ENCODE assay signal across 7 mouse cellular contexts in genomic region chr19:19111428-19112170, GRCm38 (mm10). TPM values are rescaled to one million over a fixed set of nuclear protein-coding genes. Genes with fewer than 3 reads are reported as not detected.
A peak's percentile ranks its signal among the peaks of the same experiment; 100 is the strongest.
DNase-seq lines count a peak whose midpoint lies in the region; ATAC-seq and TF ChIP-seq lines count a peak whose summit lies in the region.

No protein-coding gene starts in this region.

- peak overlapping the region; percentile 91 for H3K4me3 ChIP-seq in megakaryocyte, embryonic 14.5 days (replicated peaks)
- peak overlapping the region; percentile 64 for H3K4me3 ChIP-seq in forebrain, embryonic 10.5 days
- H3K4me3 ChIP-seq in kidney, postnatal 0 days (replicated peaks; ENCODE audit: low read depth, low read length) = peak overlapping the region; percentile 43
- peak overlapping the region; percentile 63 for H3K4me3 ChIP-seq in neural tube, embryonic 15.5 days (replicated peaks)

- H3K9ac ChIP-seq in kidney, postnatal 0 days (ENCODE audit: low read depth, low read length) = no peak overlapping the region
- peak overlapping the region; percentile 32; the same call in 1 of the 2 replicates for H3K9ac ChIP-seq in neural tube, embryonic 15.5 days (replicated peaks)

- peak overlapping the region; percentile 83 for H3K4me2 ChIP-seq in kidney, postnatal 0 days (ENCODE audit: low read length)
- H3K4me2 ChIP-seq in neural tube, embryonic 15.5 days = peak overlapping the region; percentile 94

- H3K4me1 ChIP-seq in megakaryocyte, embryonic 14.5 days = peaks cover 33% of the 10 kb centered on the region
- peaks cover 26% of the 10 kb centered on the region for H3K4me1 ChIP-seq in forebrain, embryonic 10.5 days
- peaks cover 8% of the 10 kb centered on the region for H3K4me1 ChIP-seq in kidney, postnatal 0 days (replicated peaks; ENCODE audit: insufficient read depth, low read length)
- peaks cover 33% of the 10 kb centered on the region for H3K4me1 ChIP-seq in neural tube, embryonic 15.5 days

- no peak for TF ChIP-seq CTCF in kidney, postnatal 0 days (IDR thresholded peaks at IDR 0.05; ENCODE audit: low read depth)

- no peaks in the 10 kb centered on the region for H3K36me3 ChIP-seq in megakaryocyte, embryonic 14.5 days (replicated peaks; ENCODE audit: low read length)
- no peaks in the 10 kb centered on the region for H3K36me3 ChIP-seq in forebrain, embryonic 10.5 days (replicated peaks)
- H3K36me3 ChIP-seq in kidney, postnatal 0 days (ENCODE audit: insufficient read depth, low read length) = no peaks in the 10 kb centered on the region
- H3K36me3 ChIP-seq in neural tube, embryonic 15.5 days = no peaks in the 10 kb centered on the region

- WGBS in forebrain, embryonic 10.5 days = 3% methylated on average over 12 of the region's 12 CpGs
- WGBS in kidney, postnatal 0 days = 4% methylated on average over 12 of the region's 12 CpGs
- 3% methylated on average over 12 of the region's 12 CpGs for WGBS in neural tube, embryonic 15.5 days

- DNase-seq in forebrain, embryonic 10.5 days (ENCODE audit: extremely low spot score, low spot score) = no peak
- DNase-seq in kidney, postnatal 0 days (ENCODE audit: low spot score) = no peak
- DNase-seq in frontal cortex, postnatal 25 days (ENCODE audit: low spot score in 2 of 2) = no peak
- DNase-seq in gastrocnemius, adult 18-20 months (ENCODE audit: low spot score) = no peak

- ATAC-seq in megakaryocyte, adult 5-6 weeks (ENCODE audit: poor library complexity, severe bottlenecking) = no peak
- no peak; the same call in 1 of the 2 replicates for ATAC-seq in kidney, postnatal 0 days (replicated peaks; ENCODE audit: low FRiP score, low read depth)
- peak; percentile 70 for ATAC-seq in neural tube, embryonic 15.5 days (ENCODE audit: low FRiP score)

- no peaks in the 10 kb centered on the region for H3K9me3 ChIP-seq in megakaryocyte, embryonic 14.5 days
- H3K9me3 ChIP-seq in forebrain, embryonic 10.5 days = no peaks in the 10 kb centered on the region
- no peaks in the 10 kb centered on the region for H3K9me3 ChIP-seq in kidney, postnatal 0 days (replicated peaks; ENCODE audit: low read length)
- no peaks in the 10 kb centered on the region for H3K9me3 ChIP-seq in neural tube, embryonic 15.5 days (replicated peaks)

- H3K27ac ChIP-seq in forebrain, embryonic 10.5 days = no peak overlapping the region
- H3K27ac ChIP-seq in kidney, postnatal 0 days = no peak overlapping the region
- H3K27ac ChIP-seq in neural tube, embryonic 15.5 days (replicated peaks) = peak overlapping the region; percentile 79; the same call in 1 of the 2 replicates

- H3K27me3 ChIP-seq in megakaryocyte, embryonic 14.5 days (replicated peaks) = peaks cover 40% of the 10 kb centered on the region
- H3K27me3 ChIP-seq in forebrain, embryonic 10.5 days (ENCODE audit: poor library complexity, severe bottlenecking) = peaks cover 48% of the 10 kb centered on the region
- H3K27me3 ChIP-seq in kidney, postnatal 0 days (ENCODE audit: insufficient read depth, low read length) = peaks cover 29% of the 10 kb centered on the region
- peaks cover 10% of the 10 kb centered on the region; the same call in 1 of the 2 replicates for H3K27me3 ChIP-seq in neural tube, embryonic 15.5 days (replicated peaks)

RNA-seq across cellular contexts. Expression of gene Rorb, which starts 0.6 kb away (rescaled TPM):
- polyA plus RNA-seq in megakaryocyte, embryonic 14.5 days (2012; ENCODE audit: insufficient read depth, low replicate concordance) = 0.17 TPM in 1 of 2 replicates, not detected in the other
- not detected in 2 replicates for total RNA-seq in megakaryocyte, adult 5-6 weeks (2015)
- total RNA-seq in megakaryocyte, adult 5-6 weeks (2017) = not detected in 2 replicates
- 1.7 and 1.9 TPM in 2 replicates for polyA plus RNA-seq in forebrain, embryonic 10.5 days (2016; fragmentation: Nextera tagmentation; extraction: Ambion mirVana)
- 0.18 and 0.28 TPM in 2 replicates for polyA plus RNA-seq in kidney, postnatal 0 days (2015; fragmentation: Nextera tagmentation; extraction: Ambion mirVana)
- polyA plus RNA-seq in neural tube, embryonic 15.5 days (2015; fragmentation: Nextera tagmentation; extraction: Ambion mirVana) = 12.8 and 15.4 TPM in 2 replicates
- total RNA-seq in gastrocnemius, adult 18-20 months (2021) = under 1 TPM; 0.19 to 0.21 TPM
